Mouse (Mus musculus) layer of hippocampus, adult 8-10 months (tissue): Measurements from ENCODE around the gene Inka1. TPM values are rescaled to one million over a fixed set of nuclear protein-coding genes. Genes with fewer than 3 reads are reported as not detected.
"Not testable (repeated sequence)": the region's sequence is repeated elsewhere in the genome, so short reads cannot be mapped to it uniquely, and the experiment has no call there.

Experiments used
- DNase-seq, 2 experiments: peaks; one replicate each; pipeline ENCODE4 v3.0.0; 2022; ENCODE audit warnings: low spot score in 2 of 2
- total RNA-seq, 4 experiments: library from RNA; stranded (reverse); gene quantifications; 2 replicates each; pipeline ENCODE4 v1.2.4; 2022

Inka1 gene
- total RNA-seq, result 10 to 100 TPM in 3 of 4 experiments, 1 to 10 TPM in 1; 9.5 to 14.1 (median 12.0) TPM

GRCm38 (mm10) chr9:107985131-107986119 is at the start of gene Inka1:
Inka1 (minus strand) TSS chr9:107985879.
- DNase-seq, result peak; percentile 69 to 74

GRCm38 (mm10) chr9:108032126-108032525 is 46.4 kb upstream of the Inka1 start:
- DNase-seq, result no peak

GRCm38 (mm10) chr9:108027867-108028266 is 42.2 kb upstream of the Inka1 start:
- no peak for DNase-seq

- DNase-seq, result no peak
These were observed 40.9 kb upstream of the Inka1 start for GRCm38 (mm10) chr9:108026584-108026983.

- no peak for DNase-seq
These were observed 37.5 kb upstream of the Inka1 start for GRCm38 (mm10) chr9:108023216-108023615.

GRCm38 (mm10) chr9:108020741-108021140 is 35.1 kb upstream of the Inka1 start:
- DNase-seq, result no peak

- no peak for DNase-seq
These were observed 31.4 kb upstream of the Inka1 start for GRCm38 (mm10) chr9:108017127-108017526.

- not testable (repeated sequence) for DNase-seq
These were observed 27.9 kb upstream of the Inka1 start for GRCm38 (mm10) chr9:108013577-108013976.

- DNase-seq, result no peak
These were observed 24.7 kb upstream of the Inka1 start for GRCm38 (mm10) chr9:108010385-108010784.

- no peak for DNase-seq
These were observed 22.4 kb upstream of the Inka1 start for GRCm38 (mm10) chr9:108008041-108008440.

- DNase-seq, result no peak
These were observed 17.8 kb upstream of the Inka1 start for GRCm38 (mm10) chr9:108003531-108003890.

GRCm38 (mm10) chr9:108002778-108003530 is 17.3 kb upstream of the Inka1 start:
- DNase-seq, result no peak

GRCm38 (mm10) chr9:108001922-108002770 is 16.5 kb upstream of the Inka1 start, which contains the start of gene Ip6k1:
Ip6k1 (plus strand) TSS chr9:108002501.
- DNase-seq, result peak; percentile 100

GRCm38 (mm10) chr9:107996049-107996448 is 10.4 kb upstream of the Inka1 start, which contains the start of gene Gm20662:
Gm20662 (plus strand) TSS chr9:107996349.
- DNase-seq, result no peak

- no peak for DNase-seq
These were observed 9.8 kb upstream of the Inka1 start for GRCm38 (mm10) chr9:107995513-107995912.

GRCm38 (mm10) chr9:107994464-107994863 is 8.8 kb upstream of the Inka1 start:
- DNase-seq, result no peak

- DNase-seq, result no peak
These were observed 7.3 kb upstream of the Inka1 start for GRCm38 (mm10) chr9:107993013-107993412.

GRCm38 (mm10) chr9:107992197-107992596 is 6.5 kb upstream of the Inka1 start, which contains the start of gene Cdhr4:
Cdhr4 (plus strand) TSS chr9:107992497.
- DNase-seq, result no peak

GRCm38 (mm10) chr9:107987950-107988349 is 2.3 kb upstream of the Inka1 start:
- no peak for DNase-seq

- peak; percentile 58 to 72 for DNase-seq
These were observed 697 bp upstream of the Inka1 start for GRCm38 (mm10) chr9:107986376-107986775.

GRCm38 (mm10) chr9:107984754-107985055 is 974 bp downstream of the Inka1 start:
- DNase-seq, result no peak
